Mouse (Mus musculus) MEL (cell line): ENCODE measurements around the gene Pdcd11. TPM values are rescaled to one million over a fixed set of nuclear protein-coding genes. Genes with fewer than 3 reads are reported as not detected.

ENCODE experiments used
- DNase-seq: peaks from one replicate; pipeline ENCODE4 v3.0.0; 2011; ENCODE audit warnings: low read depth, low spot score
- H3K27ac ChIP-seq: 2 replicates; pipeline ENCODE4 v1.5.1; 2012; ENCODE audit warnings: low read depth, mild to moderate bottlenecking, control low read depth, low read length, moderate library complexity; ENCODE audit not compliant: control insufficient read depth
- H3K27me3 ChIP-seq, 2 experiments: fragments of 150-350 bp in 1 of 2; sonication (generic) in 1 of 2; 2 replicates each; pipeline ENCODE4 v1.6.1; 2012; ENCODE audit warnings: low read length in 2 of 2, mild to moderate bottlenecking in 2 of 2, improper control_type of control experiment in 1 of 2, moderate library complexity in 1 of 2; ENCODE audit not compliant: insufficient read depth in 2 of 2, control insufficient read depth in 1 of 2
- H3K36me3 ChIP-seq, 2 experiments: 2 replicates each; pipeline ENCODE4 v1.6.1; 2012 to 2014; ENCODE audit warnings: low read length in 2 of 2, improper control_type of control experiment in 1 of 2, inconsistent platforms in 1 of 2, mild to moderate bottlenecking in 1 of 2; ENCODE audit not compliant: insufficient read depth in 2 of 2, control insufficient read depth in 1 of 2
- H3K4me1 ChIP-seq, 2 experiments: fragments of 150-350 bp in 1 of 2; sonication (generic) in 1 of 2; 2 replicates each; pipeline ENCODE4 v1.6.1; 2012; ENCODE audit warnings: low read length in 2 of 2, improper control_type of control experiment in 1 of 2, mild to moderate bottlenecking in 1 of 2; ENCODE audit not compliant: insufficient read depth in 2 of 2, control insufficient read depth in 1 of 2
- H3K4me3 ChIP-seq, 2 experiments: fragments of 150-350 bp in 1 of 2; sonication (generic) in 1 of 2; 2 replicates each; pipeline ENCODE4 v1.5.1; 2012; ENCODE audit warnings: low read depth in 2 of 2, low read length in 2 of 2, mild to moderate bottlenecking in 2 of 2, moderate library complexity in 2 of 2, control low read depth in 1 of 2, improper control_type of control experiment in 1 of 2; ENCODE audit not compliant: control insufficient read depth in 1 of 2, insufficient read depth in 1 of 2
- H3K79me2 ChIP-seq: 2 replicates; pipeline ENCODE4 v1.6.1; 2012; ENCODE audit warnings: mild to moderate bottlenecking, low read length, moderate library complexity; ENCODE audit not compliant: control insufficient read depth, poor library complexity, insufficient read depth
- H3K9ac ChIP-seq: 2 replicates; pipeline ENCODE4 v1.6.1; 2012; ENCODE audit warnings: low read depth, mild to moderate bottlenecking, control low read depth, low read length, moderate library complexity; ENCODE audit not compliant: control insufficient read depth, poor library complexity, severe bottlenecking
- H3K9me3 ChIP-seq: fragments of 150-350 bp; sonication (generic); replicated peaks from 2 replicates; pipeline ENCODE4 v1.6.1; 2012; ENCODE audit warnings: mild to moderate bottlenecking, low read length, improper control_type of control experiment, moderate library complexity; ENCODE audit not compliant: insufficient read depth
- BHLHE40 ChIP-seq: IDR thresholded peaks from 2 replicates; pipeline ENCODE4 v1.6.1; 2012; ENCODE audit warnings: low read depth, mild to moderate bottlenecking, inconsistent platforms, low read length, improper control_type of control experiment, borderline replicate concordance
- E2F4 ChIP-seq: IDR thresholded peaks from 2 replicates; pipeline ENCODE4 v1.6.1; 2011; ENCODE audit warnings: low read depth, low read length, improper control_type of control experiment, borderline replicate concordance
- GATA1 ChIP-seq: IDR thresholded peaks from 2 replicates; pipeline ENCODE4 v1.6.1; 2011; ENCODE audit warnings: low read depth, low read length, improper control_type of control experiment
- KAT2A ChIP-seq: conservative IDR thresholded peaks from 2 replicates; pipeline ENCODE4 v1.6.1; 2012; ENCODE audit warnings: low read depth, low read length, improper control_type of control experiment, inconsistent platforms
- MAX ChIP-seq: IDR thresholded peaks from 2 replicates; pipeline ENCODE4 v1.6.1; 2011; ENCODE audit warnings: low read length, improper control_type of control experiment
- MAZ ChIP-seq: IDR thresholded peaks from 2 replicates; pipeline ENCODE4 v1.6.1; 2012; ENCODE audit warnings: low read depth, mild to moderate bottlenecking, inconsistent platforms, low read length, improper control_type of control experiment
- MEF2A ChIP-seq: IDR thresholded peaks from 2 replicates; pipeline ENCODE4 v1.6.1; 2014; ENCODE audit warnings: low read depth, mild to moderate bottlenecking, inconsistent platforms, low read length, improper control_type of control experiment; ENCODE audit not compliant: poor library complexity, insufficient replicate concordance, severe bottlenecking; ENCODE audit errors: extremely low read depth
- MYB ChIP-seq: IDR thresholded peaks from 2 replicates; pipeline ENCODE4 v1.6.1; 2011; ENCODE audit warnings: mild to moderate bottlenecking, low read depth, low read length, improper control_type of control experiment
- MYC ChIP-seq: IDR thresholded peaks from 2 replicates; pipeline ENCODE4 v1.6.1; 2011; ENCODE audit warnings: low read depth, mild to moderate bottlenecking, low read length, improper control_type of control experiment, moderate library complexity
- NELFE ChIP-seq: IDR thresholded peaks from 2 replicates; pipeline ENCODE4 v1.6.1; 2011; ENCODE audit warnings: low read depth, low read length, improper control_type of control experiment
- POLR2A ChIP-seq, 2 experiments: IDR thresholded peaks; 2 replicates each; pipeline ENCODE4 v1.6.1; 2011 to 2012; ENCODE audit warnings: low read length in 2 of 2, mild to moderate bottlenecking in 2 of 2, control low read depth in 1 of 2, improper control_type of control experiment in 1 of 2, low read depth in 1 of 2, moderate library complexity in 1 of 2; ENCODE audit not compliant: control insufficient read depth in 1 of 2, insufficient read depth in 1 of 2, poor library complexity in 1 of 2
- RAD21 ChIP-seq: IDR thresholded peaks from 2 replicates; pipeline ENCODE4 v1.6.1; 2011; ENCODE audit warnings: mild to moderate bottlenecking, low read depth, low read length, improper control_type of control experiment
- TAL1 ChIP-seq: IDR thresholded peaks from 2 replicates; pipeline ENCODE4 v1.6.1; 2012; ENCODE audit warnings: mild to moderate bottlenecking, inconsistent platforms, low read length, moderate library complexity, mixed read lengths
- TCF12 ChIP-seq: IDR thresholded peaks from 2 replicates; pipeline ENCODE4 v1.6.1; 2014; ENCODE audit warnings: low read depth, mild to moderate bottlenecking, inconsistent platforms, low read length, improper control_type of control experiment, moderate library complexity
- USF1 ChIP-seq: IDR thresholded peaks from 2 replicates; pipeline ENCODE4 v1.6.1; 2014; ENCODE audit warnings: low read depth, mild to moderate bottlenecking, inconsistent platforms, low read length, improper control_type of control experiment, moderate library complexity
- USF2 ChIP-seq, 2 experiments: IDR thresholded peaks; 2 replicates each; pipeline ENCODE4 v1.6.1; 2011 to 2012; ENCODE audit warnings: improper control_type of control experiment in 2 of 2, low read length in 2 of 2, borderline replicate concordance in 1 of 2, inconsistent platforms in 1 of 2, low read depth in 1 of 2, mild to moderate bottlenecking in 1 of 2; ENCODE audit not compliant: insufficient read depth in 1 of 2
- ZC3H11A ChIP-seq: IDR thresholded peaks from 2 replicates; pipeline ENCODE4 v1.6.1; 2012; ENCODE audit warnings: low read depth, mild to moderate bottlenecking, inconsistent platforms, low read length, improper control_type of control experiment
- ZMIZ1 ChIP-seq: IDR thresholded peaks from 2 replicates; pipeline ENCODE4 v1.6.1; 2012; ENCODE audit warnings: low read depth, mild to moderate bottlenecking, inconsistent platforms, low read length, improper control_type of control experiment, moderate library complexity
- ZNF384 ChIP-seq: IDR thresholded peaks from 2 replicates; pipeline ENCODE4 v1.6.1; 2012; ENCODE audit warnings: low read depth, mild to moderate bottlenecking, inconsistent platforms, low read length, improper control_type of control experiment
- polyA plus RNA-seq, 2 experiments: library from polyadenylated mRNA; stranded (reverse) in 1 of 2; unstranded in 1 of 2; fragments of >175 nt in 1 of 2; fragments of >200 nt in 1 of 2; gene quantifications; 2 replicates each; pipeline versions ENCODE4 v1.2.1 to v1.2.4; 2012; ENCODE audit warnings: low replicate concordance in 2 of 2, low read depth in 1 of 2; ENCODE audit not compliant: insufficient read length in 2 of 2, insufficient read depth in 1 of 2, missing spikeins in 1 of 2
- total RNA-seq: library from RNA; depleted of rRNA; stranded (reverse); fragments of 300-350 nt; gene quantifications from 2 replicates; pipeline ENCODE4 v1.2.3, GENCODE M21; 2012

The Pdcd11 gene
- total and polyA plus RNA-seq, 3 experiments, result 79.6 to 107 (median 81.8) TPM

GRCm38 (mm10) chr19:47133161-47133560 lies 42.6 kb downstream of the Pdcd11 start (continued):
- no peak for TF ChIP-seq E2F4
- no peak for TF ChIP-seq USF1

- Histone ChIP-seq H3K9me3 (no peaks in the 10 kb centered on the region), H3K79me2 (peaks cover 6% of the 10 kb centered on the region; the same call in 1 of the 2 replicates), H3K27me3 (no peaks in the 10 kb centered on the region), H3K36me3 (peaks cover 5 to 28% of the 10 kb centered on the region in 2 experiments; a peak in 3 of 4 replicates), H3K4me3 (no peak overlapping the region), H3K27ac (no peak overlapping the region), H3K4me1 (peaks cover 8 to 40% of the 10 kb centered on the region in 2 experiments), H3K9ac (no peak overlapping the region)
- no peak for TF ChIP-seq MYB
- TF ChIP-seq ZC3H11A, result no peak
- no peak for TF ChIP-seq TCF12
- DNase-seq, result no peak
Observed at GRCm38 (mm10) chr19:47135568-47135967, 45.0 kb downstream of the Pdcd11 start.

DNA sequence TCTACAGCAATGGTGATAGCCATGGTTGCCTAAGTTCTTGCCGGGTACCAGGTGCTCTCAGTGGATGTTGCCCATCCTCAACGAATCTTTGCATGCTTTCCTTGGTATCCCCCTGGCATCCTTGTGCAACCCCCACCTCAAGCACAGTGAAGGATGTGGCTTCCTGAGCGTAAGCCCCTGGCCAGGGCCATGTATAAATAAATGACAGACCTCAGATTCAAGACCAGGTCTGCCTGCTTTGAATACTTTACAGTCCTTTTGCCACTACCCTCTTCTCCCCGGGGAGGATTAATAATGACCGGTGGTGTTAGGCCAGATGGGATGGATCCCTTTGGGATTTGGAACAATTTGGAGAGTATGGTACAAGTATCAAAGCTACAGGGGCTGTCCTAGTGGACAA lies 45.6 kb downstream of the Pdcd11 start:
- Histone ChIP-seq H3K4me3 (no peak overlapping the region), H3K27ac (no peak overlapping the region), H3K36me3 (peaks cover 2 to 28% of the 10 kb centered on the region in 2 experiments; a peak in 3 of 4 replicates), H3K4me1 (peaks cover 8 to 40% of the 10 kb centered on the region in 2 experiments), H3K9me3 (no peaks in the 10 kb centered on the region), H3K27me3 (no peaks in the 10 kb centered on the region), H3K9ac (no peak overlapping the region), H3K79me2 (peaks cover 6% of the 10 kb centered on the region; the same call in 1 of the 2 replicates)
- DNase-seq, result no peak
- TF ChIP-seq TAL1 (no peak), USF2 (IDR thresholded peaks at IDR 0.05; ENCODE audit: borderline replicate concordance in 1 of 2, insufficient read depth in 1 of 2, low read depth in 1 of 2, low read length in 2 of 2) (no peak), MEF2A (no peak), BHLHE40 (no peak), POLR2A (IDR thresholded peaks at IDR 0.05; ENCODE audit: control insufficient read depth in 1 of 2, insufficient read depth in 1 of 2, low read depth in 1 of 2, low read length in 2 of 2, poor library complexity in 1 of 2) (no peak), NELFE (no peak), ZNF384 (no peak), E2F4 (no peak), ZMIZ1 (no peak), MAX (no peak), MAZ (no peak), GATA1 (no peak), KAT2A (no peak), RAD21 (no peak), MYC (no peak)
